Mouse (Mus musculus) bone marrow macrophage, adult 2 months (primary cell): ENCODE measurements around the gene Med12l.

Experiments
- CTCF ChIP-seq: IDR thresholded peaks from 2 replicates; pipeline ENCODE4 v1.5.1; 2012; ENCODE audit warnings: low read depth, mild to moderate bottlenecking, low read length, moderate library complexity
- POLR2A ChIP-seq: IDR thresholded peaks from 2 replicates; pipeline ENCODE4 v1.6.1; 2012; ENCODE audit warnings: mild to moderate bottlenecking, low read depth, low read length, borderline replicate concordance

- TF ChIP-seq POLR2A, result no peak
- TF ChIP-seq CTCF, result no peak
Observed at GRCm38 (mm10) chr3:59025193-59025535, 19.5 kb downstream of the Med12l start.
